Mouse (Mus musculus) layer of hippocampus, postnatal 25 days (tissue): ENCODE results near the gene Gramd1b. TPM values are rescaled to one million over a fixed set of nuclear protein-coding genes. Genes with fewer than 3 reads are reported as not detected.

Experiments used
- DNase-seq, 2 experiments: peaks; one replicate each; pipeline ENCODE4 v3.0.0; 2022; ENCODE audit warnings: mixed read lengths in 2 of 2, low spot score in 1 of 2; ENCODE audit errors: extremely low spot score in 1 of 2
- total RNA-seq, 2 experiments: library from RNA; stranded (reverse); gene quantifications; 2 replicates each; pipeline ENCODE4 v1.2.3; 2021

Gene Gramd1b
- total RNA-seq, 2 experiments from 2014 or later, result 144 to 167 TPM

GRCm38 (mm10) chr9:40345493-40346231 is 185.5 kb downstream of the Gramd1b start:
- DNase-seq, result peak in 1 of 2 experiments; percentile 46

- peak in 1 of 2 experiments; percentile 44 for DNase-seq
These were observed 186.2 kb downstream of the Gramd1b start for GRCm38 (mm10) chr9:40344801-40345492.

DNA sequence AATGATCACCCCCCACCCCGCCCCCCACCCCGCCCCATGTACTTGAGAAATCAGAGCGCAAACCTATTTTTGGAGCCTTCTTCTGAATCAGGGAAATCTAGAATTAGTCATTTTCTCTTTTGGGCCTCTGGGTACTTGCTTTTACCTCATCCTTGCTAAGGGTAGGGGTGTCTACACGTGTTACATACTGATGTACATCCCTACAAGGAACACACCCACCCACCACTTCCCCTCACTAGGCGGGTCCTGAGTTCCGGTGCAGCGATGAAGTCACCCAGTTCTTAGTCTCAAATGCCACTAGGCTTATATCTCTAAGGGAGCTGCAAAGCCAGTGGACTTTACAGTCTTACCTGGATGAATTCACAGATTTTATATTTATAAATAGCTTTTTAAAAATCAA is 187.4 kb downstream of the Gramd1b start:
- no peak for DNase-seq

DNA sequence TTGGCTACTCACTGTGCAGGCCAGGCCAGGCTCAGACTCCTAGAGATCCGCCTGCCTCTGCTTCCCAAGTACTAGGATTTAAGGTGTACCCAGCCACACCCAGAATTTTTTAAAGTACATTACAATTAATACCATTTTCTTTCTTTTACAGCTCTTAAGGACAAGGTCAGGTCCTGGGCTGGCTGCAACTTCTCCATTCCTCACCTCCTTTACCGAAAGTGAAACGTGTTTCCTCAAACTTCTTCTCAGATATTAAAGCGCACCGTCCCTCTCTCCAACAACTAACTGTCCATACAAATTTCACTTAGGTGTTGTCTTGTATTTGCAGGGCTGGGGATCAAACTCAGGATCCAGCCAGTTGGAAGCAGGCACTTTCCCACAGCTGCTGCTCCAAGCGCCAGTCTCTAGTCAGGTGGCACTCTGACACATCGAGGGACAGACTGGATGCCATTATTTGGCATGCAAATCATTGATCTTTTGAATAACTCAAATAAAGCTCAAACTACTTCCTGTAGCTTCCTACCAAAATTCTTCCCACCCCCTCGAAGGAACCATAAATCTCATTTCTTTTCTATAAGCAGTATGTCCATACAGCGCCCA is 188.0 kb downstream of the Gramd1b start:
- no peak for DNase-seq

- no peak for DNase-seq
These were observed 189.1 kb downstream of the Gramd1b start for GRCm38 (mm10) chr9:40342101-40342500.

GRCm38 (mm10) chr9:40339578-40339977 is 191.6 kb downstream of the Gramd1b start:
- DNase-seq, result no peak

- no peak for DNase-seq
These were observed 193.9 kb downstream of the Gramd1b start for GRCm38 (mm10) chr9:40337131-40337820.

- peak in 1 of 2 experiments; percentile 50 for DNase-seq
These were observed 194.5 kb downstream of the Gramd1b start for GRCm38 (mm10) chr9:40336701-40337100.

DNA sequence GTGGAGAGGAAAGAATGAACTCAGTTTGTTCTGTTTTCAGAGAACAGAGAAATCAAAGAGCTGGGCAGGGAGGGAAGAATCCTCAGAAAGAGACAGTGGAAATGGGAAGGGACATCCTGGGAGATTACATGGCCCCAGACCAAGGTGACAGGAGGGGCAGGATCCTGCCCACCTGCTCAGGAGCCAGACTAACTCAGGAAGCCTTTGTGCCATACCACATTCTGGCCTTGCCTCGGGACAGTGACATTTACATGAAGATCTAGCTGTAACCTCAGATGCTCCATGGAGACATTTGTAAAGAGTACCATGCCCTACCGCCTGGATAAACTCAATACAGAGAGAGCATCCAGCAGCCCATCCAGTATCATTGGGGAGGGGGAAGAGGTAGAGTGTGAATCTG is 196.6 kb downstream of the Gramd1b start:
- no peak for DNase-seq

GRCm38 (mm10) chr9:40333649-40334396 is 197.4 kb downstream of the Gramd1b start:
- DNase-seq, result peak; percentile 73 to 94

DNA sequence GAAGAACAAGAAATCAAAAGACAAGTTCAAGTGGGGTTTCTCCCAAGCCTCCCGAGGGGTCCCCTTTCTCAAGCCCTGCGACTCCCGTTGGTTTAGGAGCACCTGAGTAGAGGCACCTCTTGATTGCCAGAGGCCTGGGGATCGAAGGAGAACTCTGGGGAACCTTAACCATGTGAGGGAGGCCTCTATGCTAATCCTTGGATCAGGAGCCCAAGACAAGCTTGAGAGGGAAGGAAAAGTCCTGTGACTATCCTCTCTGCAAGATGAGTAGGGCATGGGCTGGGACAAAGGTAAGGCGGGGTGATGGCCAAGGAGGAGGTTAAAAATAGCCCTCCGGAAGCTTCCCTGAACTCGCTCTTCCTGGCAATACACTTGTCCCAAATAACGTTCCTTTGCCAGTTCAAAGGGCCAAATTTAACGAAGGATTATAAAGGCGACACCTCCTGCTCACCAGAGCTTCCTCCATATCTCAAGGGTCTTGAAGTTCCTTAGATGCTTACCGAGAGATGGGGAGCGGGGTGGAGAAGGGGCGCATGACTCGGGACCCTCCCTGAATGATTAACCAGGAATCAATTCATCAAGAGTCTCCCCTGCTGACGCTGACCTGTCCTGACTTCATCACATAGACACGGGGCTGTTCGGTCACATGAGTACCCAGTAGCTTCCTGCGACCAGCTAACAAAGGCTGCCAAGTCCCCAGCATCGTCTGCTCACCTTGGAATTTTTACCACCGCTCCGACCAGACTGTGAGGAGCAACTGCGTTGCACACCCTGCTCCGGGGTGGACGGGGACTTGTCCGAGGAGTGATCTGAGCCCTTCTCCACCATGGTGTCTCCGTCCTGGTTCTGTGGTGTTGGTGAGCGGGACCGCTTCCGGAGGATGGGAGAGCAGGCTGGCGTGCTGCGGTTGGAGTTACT is 198.2 kb downstream of the Gramd1b start:
- DNase-seq, result no peak

- peak; percentile 45 to 59 for DNase-seq
These were observed 198.9 kb downstream of the Gramd1b start for GRCm38 (mm10) chr9:40332326-40332725.

- no peak for DNase-seq
These were observed 199.5 kb downstream of the Gramd1b start for GRCm38 (mm10) chr9:40331411-40332286.

- peak; percentile 71 to 90 for DNase-seq
These were observed 200.4 kb downstream of the Gramd1b start for GRCm38 (mm10) chr9:40330609-40331382.

GRCm38 (mm10) chr9:40326260-40326915 is 204.8 kb downstream of the Gramd1b start:
- no peak for DNase-seq

DNA sequence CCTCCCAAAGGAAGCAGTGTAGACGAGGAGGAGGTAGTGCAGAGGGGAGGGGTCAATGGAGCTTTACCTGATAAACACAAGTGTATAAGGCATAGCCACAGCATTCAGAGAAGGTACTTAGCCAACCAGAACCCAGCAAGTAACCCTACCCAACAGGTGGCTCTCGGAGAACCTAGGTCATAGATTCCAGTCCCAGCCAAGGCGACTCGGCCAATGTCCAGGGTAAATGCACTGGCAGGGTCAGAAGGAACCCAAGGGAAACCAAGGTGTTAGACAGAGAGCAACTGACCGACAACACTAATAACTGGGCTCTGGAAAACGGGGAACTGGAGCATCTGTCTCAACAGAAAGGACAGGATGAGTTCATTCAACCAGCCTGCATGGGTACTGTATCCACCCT is 206.4 kb downstream of the Gramd1b start:
- no peak for DNase-seq

DNA sequence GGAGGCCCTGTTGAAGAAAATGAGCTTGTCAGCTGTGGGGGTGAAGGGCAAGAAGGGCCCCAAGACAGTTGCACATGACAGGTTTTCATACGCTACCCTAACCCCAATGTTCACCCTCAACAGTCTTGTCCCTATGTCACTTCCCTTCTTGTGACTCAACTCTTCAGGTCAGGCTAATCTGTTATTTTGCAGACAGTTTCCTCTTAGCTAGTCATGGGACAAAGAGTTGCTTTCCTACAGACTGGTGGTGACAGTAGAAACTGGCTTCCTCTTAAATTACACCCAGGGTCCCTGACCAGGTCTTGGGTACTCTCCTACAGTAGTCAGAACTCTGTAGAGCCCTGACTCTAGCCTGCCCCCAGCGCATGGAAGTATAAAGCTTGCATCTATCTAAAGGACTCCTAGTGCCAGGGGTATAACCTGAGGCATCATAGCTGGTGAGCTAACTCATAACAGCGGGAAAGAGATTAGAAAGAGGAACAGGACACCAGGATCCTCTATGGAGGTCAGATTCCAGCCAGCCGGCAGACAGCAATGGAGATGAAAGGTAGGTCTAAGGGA is 206.9 kb downstream of the Gramd1b start:
- DNase-seq, result no peak
